ENCODE assay signal across 19 mouse cellular contexts in genomic region chr1:74404206-74404605, GRCm38 (mm10). TPM values are rescaled to one million over a fixed set of nuclear protein-coding genes. Genes with fewer than 3 reads are reported as not detected.
"Had no signal": no experiment of that assay in that cellular context is flagged by ENCODE, and none has a peak within 500 bp of the region (broad histone marks: within the 10 kb centered on the region; RNA-seq: fewer than 3 reads in every experiment).

No protein-coding gene starts in this region.

- H3K9me3 ChIP-seq: neural tube, embryonic 12.5 days; neural tube, embryonic 13.5 days; neural tube, embryonic 15.5 days; stomach, embryonic 15.5 days had no signal

- H3K4me3 ChIP-seq: neural tube, embryonic 12.5 days; neural tube, embryonic 13.5 days; neural tube, embryonic 15.5 days; stomach, embryonic 15.5 days had no signal

- H3K9ac ChIP-seq: neural tube, embryonic 12.5 days; neural tube, embryonic 13.5 days; neural tube, embryonic 15.5 days; stomach, embryonic 15.5 days had no signal

- H3K4me2 ChIP-seq: neural tube, embryonic 12.5 days; neural tube, embryonic 13.5 days; neural tube, embryonic 15.5 days; stomach, embryonic 15.5 days had no signal

- H3K36me3 ChIP-seq: neural tube, embryonic 12.5 days; neural tube, embryonic 13.5 days; neural tube, embryonic 15.5 days; stomach, embryonic 15.5 days had no signal

- H3K4me1 ChIP-seq: neural tube, embryonic 12.5 days; neural tube, embryonic 13.5 days; neural tube, embryonic 15.5 days; stomach, embryonic 15.5 days had no signal

- DNase-seq: retina, postnatal 1 day; right cerebral cortex, adult 18-20 months; right cerebral cortex, postnatal 14 days; right cerebral cortex, postnatal 25 days; right cerebral cortex, postnatal 4 days; spleen, adult 18-20 months; thymus, adult 18-20 months; thymus, adult 2 months; thymus, postnatal 14 days; thymus, postnatal 25 days; thymus, postnatal 36 days; thymus, postnatal 4 days had no signal

- H3K27me3 ChIP-seq: neural tube, embryonic 12.5 days; neural tube, embryonic 13.5 days; neural tube, embryonic 15.5 days; stomach, embryonic 15.5 days had no signal

- H3K27ac ChIP-seq: neural tube, embryonic 12.5 days; neural tube, embryonic 13.5 days; neural tube, embryonic 15.5 days; stomach, embryonic 15.5 days; stomach, postnatal 0 days had no signal

RNA-seq across cellular contexts. Expression of gene Vil1, which starts 5.0 kb away (rescaled TPM):
- total RNA-seq: neutrophil, adult 5-6 weeks had no signal
- polyA plus RNA-seq: spleen, adult 2 months had no signal

RNA-seq across cellular contexts. Expression of gene Catip, which starts 42.3 kb away (rescaled TPM):
- total RNA-seq: neutrophil, adult 5-6 weeks had no signal
